Mouse (Mus musculus): Measurements from ENCODE around the gene Selenoo.
A peak's percentile ranks its signal among the peaks of the same experiment; 100 is the strongest.

Gene Selenoo

DNA sequence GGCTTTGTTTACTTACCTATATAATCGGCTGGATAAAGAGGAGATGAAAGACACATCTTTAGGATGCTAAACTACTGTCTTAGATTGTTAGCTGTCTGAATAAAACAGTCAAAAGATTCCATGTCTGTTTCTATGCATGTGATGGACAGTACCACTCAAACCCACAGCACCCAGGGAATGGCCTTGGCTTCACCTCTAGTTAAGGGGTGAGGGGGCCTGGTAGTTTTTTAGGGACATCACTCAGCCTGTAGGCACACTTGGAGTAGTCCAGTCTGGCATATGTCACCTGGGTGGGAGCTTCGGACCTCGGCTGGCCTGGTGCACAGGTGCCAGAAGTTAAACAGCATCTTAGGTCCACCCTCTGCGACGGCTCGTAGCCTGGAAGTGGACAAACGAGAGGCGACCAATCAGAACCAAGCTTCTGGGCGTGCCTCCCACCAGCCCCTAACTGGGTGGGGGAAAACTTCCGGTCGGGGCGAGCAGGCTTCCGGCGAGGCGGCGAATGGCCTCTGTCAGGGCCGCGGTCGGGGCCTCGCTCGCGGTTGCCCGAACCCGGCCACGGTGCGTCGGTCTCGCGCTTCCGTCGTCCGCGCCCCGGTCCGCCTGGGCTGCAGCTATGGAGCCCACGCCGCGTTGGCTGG is at the start of gene Selenoo:
TSS of gene Selenoo (plus strand) at position 478 of the 641 bp plus-strand sequence.
- peak; percentile 92 for DNase-seq

DNA sequence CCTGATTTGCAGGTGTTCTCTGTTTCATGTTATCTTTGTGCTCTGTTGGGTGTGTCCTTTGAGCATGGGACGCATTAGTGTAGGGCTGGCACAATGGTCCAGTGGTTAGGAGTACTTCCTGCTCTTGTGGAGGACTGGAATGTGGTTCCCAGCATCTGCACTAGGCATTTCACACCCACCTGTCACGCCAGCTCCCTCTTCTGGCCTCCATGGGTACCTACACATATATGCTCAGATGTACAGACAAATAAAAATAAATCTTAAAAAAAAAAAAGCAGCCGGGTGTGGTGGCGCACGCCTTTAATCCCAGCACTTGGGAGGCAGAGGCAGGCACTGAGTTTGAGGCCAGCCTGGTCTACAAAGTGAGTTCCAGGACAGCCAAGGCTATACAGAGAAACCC is 44.5 kb upstream of the Selenoo start:
- DNase-seq: no peak

DNA sequence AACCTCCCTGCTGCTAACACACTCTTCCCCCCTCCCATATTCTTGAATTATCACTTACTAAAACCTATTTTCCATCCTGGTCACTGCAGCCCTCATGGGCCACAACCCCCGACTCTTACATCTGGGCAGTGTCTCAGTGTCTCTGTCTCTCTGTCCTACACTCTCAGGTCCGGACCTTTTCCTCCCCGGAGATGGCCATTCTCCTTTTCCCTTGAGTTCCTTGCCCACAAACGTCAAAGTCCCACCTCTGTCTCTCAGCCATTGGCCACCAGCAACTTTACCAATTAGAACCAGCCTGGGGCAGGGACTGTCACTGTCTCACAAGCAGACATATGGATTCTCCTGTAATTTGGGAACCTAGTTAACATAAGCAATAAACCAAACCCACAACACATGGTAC is 42.5 kb upstream of the Selenoo start:
- no peak for DNase-seq

DNA sequence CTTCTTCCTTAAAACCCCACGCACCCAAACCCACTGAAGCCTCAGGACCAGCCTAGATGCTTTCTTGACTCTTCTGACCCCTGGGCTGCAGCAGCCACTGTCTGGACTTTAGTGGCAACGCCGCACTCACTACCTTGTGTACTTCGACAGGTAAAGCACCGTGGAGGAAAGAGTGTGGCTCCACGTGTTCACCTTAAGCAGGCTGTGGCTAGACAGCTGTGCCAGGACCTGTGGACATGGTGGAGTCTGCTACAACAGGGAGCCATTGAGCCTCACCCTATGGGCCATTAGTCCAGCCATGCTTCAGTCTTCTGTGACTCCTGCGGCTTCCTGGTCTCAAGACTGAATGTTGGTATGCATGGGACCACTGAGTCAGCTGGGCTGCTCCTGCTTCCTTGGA is 34.2 kb upstream of the Selenoo start:
- DNase-seq: no peak

DNA sequence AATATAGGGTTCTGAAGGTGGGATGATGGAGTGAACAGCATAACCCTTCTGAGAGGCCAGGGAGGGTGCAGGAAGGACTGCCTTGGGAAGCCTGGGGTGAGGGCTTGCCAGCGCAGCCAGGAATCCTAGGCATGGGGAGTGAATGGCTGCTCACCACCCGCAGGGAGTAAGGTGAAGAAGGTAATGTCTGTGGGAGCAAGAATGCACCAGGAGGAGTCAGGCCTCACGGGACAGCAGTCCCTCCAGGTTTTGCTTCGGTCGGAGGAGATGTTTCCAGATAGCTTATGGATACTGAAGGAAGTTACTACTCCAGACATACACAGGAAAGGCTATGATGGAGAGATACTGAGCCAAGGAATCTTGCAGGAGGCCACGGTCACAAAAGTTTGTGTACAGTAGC is 30.1 kb upstream of the Selenoo start:
- DNase-seq: no peak

DNA sequence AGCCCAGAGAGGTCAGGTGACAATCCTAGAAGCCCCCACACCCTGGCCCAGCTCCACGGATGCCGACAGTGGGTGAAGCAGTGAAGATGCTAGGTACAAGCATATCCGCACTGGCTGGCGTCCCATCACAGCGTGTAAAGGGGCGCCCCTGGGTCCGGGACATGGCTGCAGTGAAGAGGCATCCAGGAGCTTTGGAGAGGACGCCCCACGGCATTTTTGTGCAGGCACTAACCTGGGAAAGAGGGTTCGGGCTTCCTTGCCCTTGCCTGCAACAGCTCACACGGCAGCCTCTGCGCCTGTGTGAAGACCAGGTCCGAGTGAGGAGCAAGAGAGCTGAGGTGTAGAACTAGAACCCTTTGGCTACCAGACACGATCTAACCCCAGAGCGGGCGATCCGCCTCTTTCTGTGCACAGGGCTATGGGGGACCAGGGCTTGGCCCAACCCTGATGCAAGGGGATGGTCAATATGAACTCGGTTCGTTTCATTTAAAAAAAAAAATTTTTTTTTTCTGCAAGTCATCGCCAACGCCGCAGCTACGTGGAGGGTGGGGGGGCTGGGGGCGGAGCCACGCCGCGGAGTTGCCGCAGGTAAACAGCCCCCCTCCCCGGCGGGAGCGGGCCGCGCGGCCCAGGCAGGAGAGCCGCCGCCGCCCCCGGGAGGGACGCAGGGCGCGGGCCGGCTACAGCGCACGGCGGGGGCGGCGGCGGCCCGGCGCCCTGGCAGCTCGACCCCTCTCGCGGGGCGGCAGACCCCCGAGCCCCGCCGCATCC is 29.5 kb upstream of the Selenoo start, which contains the start of gene Panx2:
TSS of gene Panx2 (plus strand) at position 574 of the 771 bp plus-strand sequence.
- no peak for DNase-seq

DNA sequence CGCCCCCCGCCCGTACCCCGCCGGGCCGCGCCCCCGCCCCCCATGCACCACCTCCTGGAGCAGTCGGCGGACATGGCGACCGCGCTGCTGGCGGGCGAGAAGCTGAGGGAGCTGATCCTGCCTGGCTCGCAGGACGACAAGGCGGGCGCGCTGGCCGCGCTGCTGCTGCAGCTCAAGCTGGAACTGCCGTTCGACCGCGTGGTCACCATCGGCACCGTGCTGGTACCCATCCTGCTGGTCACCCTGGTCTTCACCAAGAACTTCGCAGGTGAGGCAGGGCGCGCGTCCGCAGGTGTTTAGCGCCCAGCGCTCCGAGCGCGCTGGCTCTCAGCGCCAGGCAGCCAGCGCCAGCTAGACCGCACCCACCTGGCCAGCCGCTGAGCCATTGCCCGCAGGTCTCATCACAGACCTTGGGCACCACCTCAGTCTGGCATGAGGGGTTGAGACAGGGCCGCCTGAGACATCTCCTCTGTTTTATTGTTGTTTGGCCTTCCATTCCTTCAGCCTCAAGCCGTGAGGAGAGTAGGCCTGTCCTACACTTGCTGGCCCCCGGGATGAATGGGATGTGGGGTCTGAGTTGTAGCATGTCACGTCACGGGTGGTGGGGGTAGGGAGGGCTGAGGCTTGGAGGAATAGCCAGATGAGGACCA is 28.7 kb upstream of the Selenoo start:
- DNase-seq: no peak

DNA sequence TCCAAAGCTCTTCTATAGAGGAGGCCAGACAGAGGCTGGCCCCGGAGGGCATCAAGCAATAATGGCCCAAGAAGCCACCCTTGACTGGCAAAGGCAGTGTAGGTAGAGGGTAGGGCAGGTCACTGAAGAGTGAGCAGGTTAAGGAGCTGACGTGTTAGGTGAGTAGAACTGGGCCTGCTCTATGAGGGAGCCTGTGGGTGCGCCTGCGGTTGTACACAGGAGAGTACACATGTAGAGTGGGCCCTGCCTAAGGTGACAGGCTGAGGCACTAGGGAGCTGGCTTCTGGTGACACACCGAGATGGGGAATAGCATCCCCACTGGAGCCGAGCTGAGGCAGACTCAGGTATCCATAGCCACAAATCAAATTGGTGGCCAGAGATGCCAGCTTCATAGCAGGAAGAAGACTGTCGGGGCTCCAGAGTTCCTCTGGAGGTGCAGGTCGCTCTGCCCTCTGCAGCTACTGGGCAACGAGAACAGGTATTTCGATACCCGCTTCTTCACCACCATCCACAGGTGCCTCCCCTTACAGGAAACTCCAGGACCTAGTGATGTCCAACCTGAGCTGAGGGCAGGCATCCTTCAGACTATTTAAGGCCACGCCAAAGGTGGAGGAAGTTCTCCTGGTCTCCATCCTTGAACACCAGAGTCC is 27.9 kb upstream of the Selenoo start:
- DNase-seq: no peak

DNA sequence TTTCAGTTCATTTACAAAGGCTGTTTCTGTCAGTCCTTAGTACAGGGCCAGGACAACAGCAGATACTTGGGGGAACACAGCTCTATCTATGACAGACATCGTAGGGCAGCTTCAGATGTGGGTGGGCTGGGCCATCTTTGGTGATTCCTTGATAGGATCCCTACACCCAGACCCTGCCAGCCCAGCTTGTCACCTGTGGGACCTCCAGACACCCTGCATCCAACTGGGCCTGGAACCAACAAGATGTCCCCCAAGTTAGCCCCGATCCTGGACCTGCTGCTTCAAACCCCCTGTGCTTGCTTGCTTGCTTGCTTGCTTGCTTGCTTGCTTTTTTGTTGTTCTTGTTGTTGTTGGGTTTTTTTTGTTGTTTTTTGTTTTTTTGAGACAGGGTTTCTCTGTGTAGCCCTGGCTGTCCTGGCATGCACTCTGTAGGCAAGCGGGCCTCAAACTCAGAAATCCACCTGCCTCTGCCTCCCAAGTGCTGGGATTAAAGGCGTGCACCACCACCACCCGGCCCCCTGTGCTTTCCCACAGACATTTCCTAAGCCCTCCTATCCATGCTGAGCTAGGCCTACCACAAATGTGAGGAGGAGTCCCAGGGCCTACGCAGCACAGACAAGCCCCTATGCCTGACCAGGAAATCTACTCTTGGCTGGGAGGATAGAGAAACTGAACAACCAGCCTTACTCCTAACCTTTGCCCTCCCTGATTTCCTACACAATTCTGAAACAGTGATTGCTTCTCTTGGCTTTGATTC is 26.9 kb upstream of the Selenoo start:
- no peak for DNase-seq

DNA sequence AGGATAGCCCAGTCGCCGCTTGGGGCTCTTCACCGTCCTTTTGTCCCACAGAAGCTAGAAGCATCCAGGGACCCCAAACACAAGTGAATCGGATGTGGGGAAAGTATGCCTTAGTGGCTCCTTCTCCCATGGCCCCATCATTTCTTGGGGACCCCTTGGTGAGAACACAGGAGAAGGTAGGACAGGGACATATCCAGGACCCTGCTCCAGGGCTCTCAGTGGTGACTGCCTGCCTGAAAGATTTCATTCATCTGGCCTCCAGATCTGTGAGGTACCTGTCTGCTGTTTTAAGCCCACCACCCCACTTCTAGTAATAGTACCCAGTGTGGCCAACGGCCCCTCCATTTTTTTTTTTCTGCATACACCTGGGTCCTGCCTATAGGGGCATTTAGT is 26.4 kb upstream of the Selenoo start:
- DNase-seq: no peak

DNA sequence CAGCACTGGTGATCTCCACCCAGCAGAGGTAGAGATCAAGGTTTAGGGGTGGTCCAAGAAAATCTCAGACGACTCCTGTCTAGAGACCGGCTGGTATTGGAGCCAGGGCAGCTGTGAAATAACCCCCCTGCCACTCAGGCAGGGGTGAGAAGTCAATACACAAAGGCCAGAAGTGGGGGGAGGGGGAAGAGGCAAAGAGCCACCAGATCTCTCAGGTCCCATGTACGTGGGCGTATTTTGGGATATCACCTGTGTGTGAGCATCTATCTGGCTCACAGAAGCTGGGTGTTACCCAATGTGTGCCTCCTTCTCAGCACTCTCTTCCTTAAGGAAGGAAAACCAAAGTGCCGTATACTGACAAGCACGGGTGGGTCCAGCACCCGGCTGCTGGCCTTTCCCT is 25.9 kb upstream of the Selenoo start:
- DNase-seq: no peak

DNA sequence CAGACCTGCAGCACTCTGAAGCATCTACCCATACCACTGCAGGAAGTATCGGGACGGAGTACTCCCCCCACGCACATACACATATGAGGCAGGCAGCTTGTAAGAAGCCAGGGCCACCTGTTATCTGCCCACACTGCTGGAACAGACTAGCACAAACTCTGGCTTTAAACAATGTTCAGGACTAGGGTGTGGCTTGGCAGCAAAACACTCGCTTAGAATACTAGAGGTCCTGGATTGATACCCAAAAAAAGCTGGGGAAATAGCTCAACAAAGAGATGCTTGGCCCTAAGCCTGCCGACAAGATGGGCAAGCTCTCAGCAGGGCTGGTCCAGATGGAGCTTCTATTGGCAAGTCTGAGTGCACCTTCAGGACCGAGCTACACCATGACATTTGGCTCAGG is 25.3 kb upstream of the Selenoo start:
- no peak for DNase-seq

DNA sequence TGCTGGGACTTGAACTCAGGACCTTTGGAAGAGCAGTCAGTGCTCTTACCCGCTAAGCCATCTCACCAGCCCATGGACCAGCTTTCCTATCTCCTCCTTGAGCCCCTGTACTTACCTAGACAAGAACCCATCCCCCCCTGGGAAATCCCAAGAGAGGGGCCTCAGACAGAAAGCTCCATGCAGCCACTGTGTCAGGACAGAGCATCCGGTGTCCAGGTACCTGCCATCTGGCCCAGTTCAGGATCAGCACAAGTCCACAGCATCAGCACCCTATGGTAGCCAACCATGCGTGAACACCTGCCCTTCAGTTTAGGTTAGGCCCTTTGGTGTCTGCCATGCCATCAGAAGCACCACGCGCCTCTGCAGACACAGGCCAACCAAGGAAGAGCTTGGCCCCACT is 24.0 kb upstream of the Selenoo start:
- DNase-seq: no peak

DNA sequence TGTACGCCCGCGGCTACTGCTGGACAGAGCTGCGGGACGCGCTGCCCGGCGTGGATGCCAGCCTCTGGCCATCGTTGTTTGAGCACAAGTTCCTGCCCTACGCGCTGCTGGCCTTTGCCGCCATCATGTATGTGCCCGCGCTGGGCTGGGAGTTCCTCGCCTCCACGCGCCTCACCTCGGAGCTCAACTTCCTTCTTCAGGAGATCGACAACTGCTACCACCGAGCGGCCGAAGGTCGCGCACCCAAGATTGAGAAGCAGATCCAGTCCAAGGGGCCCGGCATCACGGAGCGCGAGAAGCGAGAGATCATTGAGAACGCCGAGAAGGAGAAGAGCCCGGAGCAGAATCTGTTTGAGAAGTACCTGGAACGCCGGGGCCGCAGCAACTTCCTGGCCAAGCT is 21.3 kb upstream of the Selenoo start:
- DNase-seq: no peak

DNA sequence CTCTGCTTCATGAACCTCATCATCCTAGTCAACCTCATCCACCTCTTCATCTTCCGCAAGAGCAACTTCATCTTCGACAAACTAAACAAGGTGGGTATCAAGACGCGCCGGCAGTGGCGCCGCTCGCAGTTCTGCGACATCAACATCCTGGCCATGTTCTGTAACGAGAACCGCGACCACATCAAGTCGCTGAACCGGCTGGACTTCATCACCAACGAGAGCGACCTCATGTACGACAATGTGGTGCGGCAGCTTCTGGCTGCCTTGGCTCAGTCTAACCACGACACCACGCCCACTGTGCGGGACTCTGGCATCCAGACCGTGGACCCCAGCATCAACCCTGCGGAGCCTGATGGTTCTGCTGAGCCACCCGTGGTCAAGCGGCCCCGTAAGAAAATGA is 20.7 kb upstream of the Selenoo start:
- DNase-seq: no peak

DNA sequence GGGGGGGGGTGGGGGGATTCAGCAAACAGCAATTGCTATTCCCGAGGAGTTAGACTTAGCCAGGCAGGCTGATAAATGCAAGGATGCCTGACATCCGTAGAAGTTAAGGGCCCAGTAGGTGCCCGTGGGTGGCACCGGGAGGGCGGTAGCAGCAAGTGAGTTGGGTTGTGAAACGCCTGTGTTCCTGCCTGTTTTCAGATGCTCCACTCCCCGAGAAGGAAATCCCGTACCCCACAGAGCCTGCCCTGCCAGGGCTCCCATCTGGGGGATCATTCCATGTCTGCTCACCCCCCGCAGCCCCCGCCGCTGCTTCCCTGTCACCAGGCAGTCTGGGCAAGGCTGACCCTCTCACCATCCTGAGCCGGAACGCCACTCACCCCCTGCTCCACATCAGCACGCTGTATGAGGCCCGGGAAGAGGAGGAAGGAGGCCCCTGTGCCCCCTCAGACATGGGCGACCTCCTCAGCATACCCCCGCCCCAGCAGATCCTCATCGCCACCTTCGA is 19.5 kb upstream of the Selenoo start:
- DNase-seq: no peak

DNA sequence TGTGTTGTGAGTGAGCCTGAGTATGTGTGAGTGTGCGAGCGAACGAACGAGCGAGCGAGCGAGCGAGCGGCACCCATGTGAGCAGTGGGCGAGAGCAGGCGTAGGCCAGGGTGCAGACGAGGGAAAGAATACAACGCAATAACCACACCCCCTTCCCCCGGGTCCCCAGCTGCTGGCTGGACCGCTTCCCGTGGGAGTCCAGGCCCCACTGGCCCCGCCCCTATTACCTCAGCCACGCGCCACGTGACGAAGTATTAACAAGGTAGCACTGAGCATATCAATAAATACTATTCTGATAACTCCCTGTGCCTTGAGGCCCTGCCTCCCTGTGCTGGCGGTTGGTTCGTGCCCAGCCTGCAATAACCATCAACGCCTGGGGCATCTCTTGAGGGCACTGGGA is 18.3 kb upstream of the Selenoo start:
- no peak for DNase-seq

DNA sequence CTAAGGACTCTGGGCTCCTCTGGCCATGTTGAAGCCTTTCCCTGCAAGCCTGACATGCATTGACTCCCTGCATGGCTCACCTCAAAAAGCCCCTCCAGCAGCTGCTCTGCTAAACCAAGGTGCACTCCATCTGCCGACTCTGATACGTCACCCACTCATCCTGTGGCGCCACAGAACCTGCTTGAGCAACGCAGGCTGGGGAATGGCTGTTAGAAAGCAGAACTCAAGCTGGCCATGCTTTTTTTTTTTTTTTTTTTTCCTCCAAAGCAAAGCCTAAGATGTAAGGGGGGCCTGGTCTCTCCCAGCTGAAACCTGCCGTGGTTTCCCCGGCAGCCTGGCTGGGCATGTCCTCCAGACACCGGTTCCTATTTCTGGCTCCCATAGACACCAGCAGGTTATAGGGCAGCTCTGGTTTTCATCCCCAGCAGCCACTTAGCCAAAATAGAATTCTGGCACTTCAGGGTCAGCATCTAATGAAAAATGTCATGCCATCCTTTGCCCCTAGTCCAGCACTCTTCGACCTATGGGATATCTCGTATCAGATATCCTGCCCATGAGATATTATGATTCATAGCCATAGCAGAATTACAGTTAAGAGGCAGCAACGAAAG is 14.8 kb upstream of the Selenoo start:
- DNase-seq: no peak

DNA sequence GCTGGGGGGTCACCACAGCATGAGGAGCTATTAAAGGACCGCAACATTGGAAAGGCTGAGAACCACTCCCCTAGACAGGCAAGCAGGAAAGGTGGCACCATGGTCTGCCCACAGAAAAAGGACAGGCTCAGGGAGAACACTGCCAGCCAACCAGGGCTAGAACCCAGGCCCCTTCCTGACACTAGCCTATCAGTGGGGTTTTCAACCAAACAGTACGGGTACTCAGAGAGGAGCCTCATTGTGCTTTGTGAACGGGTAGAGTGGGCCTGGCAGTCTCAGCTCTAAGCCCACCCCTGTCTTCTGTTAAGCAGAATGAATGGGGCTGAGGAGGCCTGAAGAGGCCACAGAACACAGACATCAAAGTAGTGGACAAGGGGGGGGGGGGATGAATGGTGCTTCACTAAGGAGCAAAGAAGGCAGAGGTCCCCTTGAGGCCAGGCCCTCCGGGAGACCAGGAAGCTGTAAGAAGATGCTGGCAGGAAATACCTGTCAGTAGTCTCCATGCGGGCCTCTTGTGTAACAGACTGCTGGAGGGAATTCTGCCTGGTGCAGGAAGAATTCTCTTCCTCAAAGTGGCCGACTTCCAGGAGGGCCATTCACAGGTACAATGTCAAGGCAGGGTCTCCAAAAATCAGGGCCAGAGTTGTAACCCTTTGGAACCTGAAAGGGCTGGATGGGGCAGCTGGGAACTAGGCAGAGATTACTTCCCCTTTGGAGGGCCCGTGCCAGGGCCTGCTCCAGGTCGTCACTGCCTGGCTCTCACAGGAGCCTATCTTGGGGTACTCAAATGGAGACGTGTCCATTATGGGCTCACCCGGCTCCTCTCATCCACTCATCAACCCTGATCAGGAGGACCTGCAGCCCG is 14.0 kb upstream of the Selenoo start, which contains the start of gene Trabd:
TSS of gene Trabd (plus strand) at position 512 of the 865 bp plus-strand sequence.
- DNase-seq: no peak

DNA sequence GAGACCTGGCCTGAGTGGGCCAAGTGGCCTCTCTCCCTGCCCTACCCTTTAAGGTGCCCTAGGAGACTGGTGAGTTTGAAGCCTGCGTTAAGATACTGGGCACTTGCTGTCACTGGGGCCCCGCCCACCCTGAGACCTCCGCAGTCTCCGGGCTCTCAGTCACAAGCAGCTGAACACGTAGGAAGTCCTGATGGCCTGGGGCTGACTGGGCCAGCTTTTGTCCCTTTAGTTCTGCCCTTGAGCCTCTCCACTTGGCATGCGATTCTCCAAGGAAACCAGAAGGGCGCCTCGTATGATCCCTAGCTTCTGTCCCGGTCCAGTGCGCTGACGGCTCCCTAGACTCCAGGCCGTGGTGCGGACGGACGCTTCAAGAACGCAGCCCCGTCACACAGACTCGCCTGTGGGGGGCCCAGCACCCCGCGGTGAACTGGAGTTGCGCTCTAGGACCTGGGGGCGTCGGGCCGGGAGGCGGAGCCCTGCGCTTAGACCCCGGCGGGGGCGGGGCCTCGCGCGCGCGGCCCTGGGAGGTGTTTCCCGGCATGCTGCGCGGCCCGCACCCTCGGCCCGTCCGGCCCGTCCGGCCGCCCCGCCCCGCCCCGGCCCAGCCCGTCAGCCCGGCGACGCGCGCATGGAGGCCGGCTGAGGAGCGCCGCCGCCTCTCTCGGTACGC is 13.3 kb upstream of the Selenoo start:
- DNase-seq: peak; percentile 90
